Mouse (Mus musculus) T-cell, adult 2 months (primary cell): Measurements from ENCODE around the gene Arhgap4.
A peak's percentile ranks its signal among the peaks of the same experiment; 100 is the strongest.

Source experiments
- DNase-seq: peaks from one replicate; pipeline ENCODE4 v3.0.0; 2022; ENCODE audit warnings: low spot score

Gene Arhgap4

GRCm38 (mm10) chrX:73921823-73922549 is at the start of gene Arhgap4, which contains the start of gene Naa10:
Gene Arhgap4, minus strand, starts transcription at chrX:73921870.
Gene Naa10, minus strand, starts transcription at chrX:73921944.
- DNase-seq, result peak; percentile 83

- DNase-seq, result no peak
Observed at GRCm38 (mm10) chrX:73970781-73971180, 49.1 kb upstream of the Arhgap4 start.

- no peak for DNase-seq
Observed at GRCm38 (mm10) chrX:73969729-73970128, 48.1 kb upstream of the Arhgap4 start.

GRCm38 (mm10) chrX:73969167-73969566 is 47.5 kb upstream of the Arhgap4 start:
- no peak for DNase-seq

- peak; percentile 88 for DNase-seq
Observed at GRCm38 (mm10) chrX:73967177-73968075, 45.8 kb upstream of the Arhgap4 start.

GRCm38 (mm10) chrX:73966248-73967176 is 44.8 kb upstream of the Arhgap4 start, which contains the start of gene Hcfc1:
Gene Hcfc1, minus strand, starts transcription at chrX:73966357.
- DNase-seq, result peak; percentile 87

- peak; percentile 68 for DNase-seq
Observed at GRCm38 (mm10) chrX:73965307-73965706, 43.6 kb upstream of the Arhgap4 start.

- DNase-seq, result peak; percentile 35
Observed at GRCm38 (mm10) chrX:73964363-73964762, 42.7 kb upstream of the Arhgap4 start.

GRCm38 (mm10) chrX:73954988-73955387 is 33.3 kb upstream of the Arhgap4 start:
- no peak for DNase-seq

- no peak for DNase-seq
Observed at GRCm38 (mm10) chrX:73952603-73953002, 30.9 kb upstream of the Arhgap4 start.

- DNase-seq, result no peak
Observed at GRCm38 (mm10) chrX:73949341-73949740, 27.7 kb upstream of the Arhgap4 start.

- DNase-seq, result peak; percentile 66
Observed at GRCm38 (mm10) chrX:73948647-73949046, 27.0 kb upstream of the Arhgap4 start.

- no peak for DNase-seq
Observed at GRCm38 (mm10) chrX:73946896-73947295, 25.2 kb upstream of the Arhgap4 start.

GRCm38 (mm10) chrX:73942294-73942693 is 20.6 kb upstream of the Arhgap4 start:
- DNase-seq, result no peak

GRCm38 (mm10) chrX:73941860-73942259 is 20.2 kb upstream of the Arhgap4 start:
- no peak for DNase-seq

GRCm38 (mm10) chrX:73931871-73932270 is 10.2 kb upstream of the Arhgap4 start:
- DNase-seq, result no peak

GRCm38 (mm10) chrX:73930402-73931062 is 8.9 kb upstream of the Arhgap4 start, which contains the start of gene Renbp:
Gene Renbp, minus strand, starts transcription at chrX:73930850.
- peak; percentile 44 for DNase-seq

- DNase-seq, result no peak
Observed at GRCm38 (mm10) chrX:73922550-73922882, 846 bp upstream of the Arhgap4 start.

- no peak for DNase-seq
Observed at GRCm38 (mm10) chrX:73921285-73921822, 316 bp downstream of the Arhgap4 start.

- DNase-seq, result no peak
Observed at GRCm38 (mm10) chrX:73918631-73919030, 3.0 kb downstream of the Arhgap4 start.

- no peak for DNase-seq
Observed at GRCm38 (mm10) chrX:73916945-73917344, 4.7 kb downstream of the Arhgap4 start.
